Mouse (Mus musculus) spleen, postnatal 10 days (tissue): ENCODE data around the gene Olfr1097.

ENCODE experiments used
- DNase-seq, 2 experiments: peaks; one replicate each; pipeline ENCODE4 v3.0.0; 2021 to 2022; ENCODE audit warnings: low spot score in 2 of 2

Olfr1097 gene

GRCm38 (mm10) chr2:86892116-86892515, at the start of gene Olfr1097:
Gene Olfr1097 (minus strand): TSS chr2:86892216.
- DNase-seq, result no peak

DNA sequence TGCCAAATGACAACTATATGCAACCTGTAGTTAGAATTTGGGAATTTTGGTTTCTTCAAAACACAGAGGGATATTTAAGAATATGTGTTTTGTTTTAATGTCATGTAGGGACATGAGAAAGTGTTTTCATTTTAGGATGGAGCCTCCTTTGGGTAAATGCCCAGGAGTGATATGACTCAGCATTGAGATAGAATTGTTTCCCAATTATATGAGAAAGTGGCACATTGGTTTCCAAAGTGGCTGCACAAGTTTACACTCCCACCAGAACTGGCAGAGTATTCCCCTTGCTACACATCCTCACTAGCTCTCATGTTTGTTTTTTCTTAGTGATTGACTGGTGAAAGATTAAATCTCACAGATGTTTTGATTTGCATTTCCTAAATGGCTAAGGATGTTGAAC, 34.5 kb upstream of the Olfr1097 start:
- DNase-seq, result no peak

DNA sequence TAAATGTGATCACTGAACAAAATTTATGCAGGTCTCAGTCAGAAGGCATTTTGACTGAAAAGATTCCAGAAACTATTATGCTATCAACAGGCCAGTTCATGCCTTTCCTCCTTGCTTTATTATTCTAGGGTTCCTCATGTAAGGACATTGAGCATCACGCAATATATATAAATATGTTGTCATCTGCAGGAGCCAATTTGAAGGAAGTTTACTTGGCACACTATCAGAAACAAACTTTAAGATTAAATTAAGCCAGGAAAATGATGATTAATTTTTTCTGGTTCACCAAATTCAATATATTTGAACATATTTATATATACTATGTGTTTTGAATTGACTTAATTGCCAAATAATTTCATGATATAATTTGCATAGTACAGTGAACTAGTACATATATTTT, 32.4 kb upstream of the Olfr1097 start, which contains the start of gene Olfr1098:
TSS of gene Olfr1098 (minus strand) at position 101 of the 400 bp plus-strand sequence.
- no peak for DNase-seq

- no peak for DNase-seq
These were observed 13.6 kb upstream of the Olfr1097 start for GRCm38 (mm10) chr2:86905647-86906046.

- no peak for DNase-seq
These were observed 17.3 kb downstream of the Olfr1097 start, which contains the start of gene Gm13723 for GRCm38 (mm10) chr2:86874702-86875101. Gene Gm13723 (minus strand): TSS chr2:86874802.

DNA sequence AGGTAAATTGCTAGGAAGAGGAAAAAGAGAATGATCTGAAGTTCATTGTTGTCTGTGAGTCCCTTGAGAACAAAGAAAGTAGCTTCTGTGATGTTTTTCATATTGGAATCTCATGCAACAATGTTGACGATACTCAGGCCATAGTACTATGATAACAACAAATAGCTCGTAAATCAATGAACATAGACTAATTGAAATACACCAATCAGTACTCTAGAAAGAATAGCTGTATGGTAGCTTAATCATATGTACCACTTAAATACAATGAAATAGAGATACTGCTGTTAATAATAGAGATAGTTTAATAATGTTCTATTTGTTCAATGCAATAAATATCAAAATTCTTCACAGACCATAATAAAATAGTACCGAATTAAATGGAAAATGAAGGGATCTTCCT, 40.4 kb downstream of the Olfr1097 start, which contains the start of gene Olfr1095:
TSS of gene Olfr1095 (minus strand) at position 101 of the 400 bp plus-strand sequence.
- DNase-seq, result no peak
